Mouse (Mus musculus): ENCODE data around the gene Pax7.
A peak's percentile ranks its signal among the peaks of the same experiment; 100 is the strongest.

The Pax7 gene

DNA sequence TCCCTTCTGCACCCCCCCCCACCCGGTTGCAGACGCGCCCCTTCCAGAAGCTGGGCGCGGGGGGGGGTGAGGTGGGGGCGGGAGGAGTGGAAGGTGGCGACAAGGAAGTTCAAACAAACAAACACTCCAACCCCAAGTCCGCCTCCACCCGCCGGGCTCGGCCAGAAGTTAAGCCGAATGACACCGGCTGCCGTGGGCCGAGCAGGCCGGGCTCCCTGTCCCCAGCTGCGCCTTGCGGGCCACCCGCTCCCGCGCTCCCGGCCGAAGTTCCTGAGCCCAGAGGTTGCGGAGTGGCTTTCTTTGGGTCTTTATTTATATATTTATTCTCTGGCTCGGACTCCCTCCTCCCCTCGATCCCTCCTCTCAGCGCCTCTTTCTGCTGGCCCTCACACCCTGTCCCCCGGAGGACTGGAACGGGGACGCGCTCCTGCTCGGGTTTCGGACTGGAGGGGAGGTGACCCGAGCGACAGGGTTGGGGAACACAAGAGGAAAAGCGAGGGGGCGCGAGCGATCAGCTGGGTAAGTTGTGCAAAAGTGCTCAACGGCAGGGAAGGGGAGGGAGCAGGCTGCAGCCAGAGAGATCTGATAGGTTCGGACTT is at the start of gene Pax7:
Gene Pax7 (minus strand): TSS at position 493 of the 599 bp plus-strand sequence.
- ATAC-seq (ENCODE audit: insufficient number of reproducible peaks, low FRiP score, low TSS enrichment), result no peak

DNA sequence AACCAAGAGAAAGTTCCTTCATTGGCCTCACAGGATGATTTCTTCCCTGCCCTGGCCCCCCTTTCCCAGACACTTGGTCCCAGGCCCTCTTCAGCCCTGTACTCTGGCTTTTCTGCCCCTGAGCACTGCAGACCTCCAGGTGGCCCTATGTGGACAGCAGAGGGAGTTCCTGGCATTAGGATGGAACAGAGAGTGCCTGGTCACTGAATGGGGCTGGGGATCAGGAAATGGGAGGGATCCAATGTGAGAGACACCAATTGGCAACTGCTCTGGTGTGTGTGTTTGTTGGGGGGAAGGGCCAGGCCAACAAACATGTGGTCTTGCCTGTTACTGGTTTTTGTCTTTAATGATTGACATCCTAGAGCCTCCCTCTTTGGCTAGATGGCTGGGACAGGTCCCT is 48.5 kb upstream of the Pax7 start:
- ATAC-seq (ENCODE audit: insufficient number of reproducible peaks, low FRiP score, low TSS enrichment), result no peak

DNA sequence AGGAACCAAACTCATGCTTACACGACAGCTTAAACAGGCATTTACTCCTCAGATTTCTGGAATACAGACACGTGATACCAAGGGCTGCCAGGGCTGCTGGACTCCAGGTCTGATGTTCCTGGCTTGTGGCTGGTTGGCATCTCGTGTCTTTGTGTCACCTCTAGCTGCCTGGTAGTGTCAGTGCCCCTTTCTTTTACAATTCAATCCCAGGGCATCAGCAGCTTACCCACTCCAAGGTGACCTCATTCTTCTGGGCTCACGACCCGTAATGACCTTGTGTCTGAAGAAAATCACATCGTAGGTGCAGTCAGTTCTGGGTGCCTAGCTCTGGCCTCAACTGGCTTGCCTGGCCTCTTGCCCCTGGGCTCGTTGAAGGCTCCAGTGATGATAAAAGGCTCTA is 46.0 kb upstream of the Pax7 start:
- ATAC-seq (ENCODE audit: insufficient number of reproducible peaks, low FRiP score, low TSS enrichment), result no peak

DNA sequence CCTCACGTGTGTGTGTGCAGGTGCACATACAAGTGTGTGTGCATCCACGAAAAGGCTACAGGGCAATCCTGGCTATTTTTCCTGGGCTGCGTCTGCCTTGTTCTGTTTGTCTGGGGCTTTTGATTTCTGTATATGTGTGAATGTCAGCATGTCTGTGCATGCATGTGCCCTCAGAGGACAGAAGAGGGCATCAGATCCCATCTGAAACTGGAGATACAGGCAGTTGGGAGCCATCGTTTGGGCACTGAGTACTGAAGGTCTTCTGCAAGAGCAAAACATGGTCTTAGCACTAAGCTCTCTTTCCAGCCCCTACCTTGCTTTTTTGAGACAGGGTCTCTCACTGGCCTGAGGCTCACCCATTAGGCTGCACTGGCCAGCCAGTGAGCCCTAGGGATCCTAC is 45.1 kb upstream of the Pax7 start:
- ATAC-seq (ENCODE audit: insufficient number of reproducible peaks, low FRiP score, low TSS enrichment), result no peak

DNA sequence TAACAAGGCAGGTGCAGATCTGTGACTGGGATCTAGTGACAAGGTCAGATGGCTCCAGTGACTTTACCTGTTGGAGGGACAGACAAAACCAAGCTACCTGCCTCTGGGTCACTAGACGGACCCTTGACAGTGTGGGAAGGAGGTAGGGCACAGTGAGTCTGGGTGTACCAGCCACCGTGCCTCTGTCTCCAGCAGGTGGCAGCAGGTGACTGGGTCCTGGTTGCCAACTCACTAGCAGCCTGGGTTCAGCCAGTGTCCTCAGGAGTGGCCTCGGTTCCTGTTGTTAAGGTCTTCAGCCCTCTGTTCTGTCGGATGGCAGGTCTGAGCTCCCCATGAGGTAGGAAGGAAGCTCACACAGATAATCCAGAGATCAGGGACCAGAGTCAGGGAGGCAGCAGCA is 43.9 kb upstream of the Pax7 start:
- ATAC-seq (ENCODE audit: insufficient number of reproducible peaks, low FRiP score, low TSS enrichment), result 0 out of 2 replicates have a peak, but pooled peaks have one; percentile 56

DNA sequence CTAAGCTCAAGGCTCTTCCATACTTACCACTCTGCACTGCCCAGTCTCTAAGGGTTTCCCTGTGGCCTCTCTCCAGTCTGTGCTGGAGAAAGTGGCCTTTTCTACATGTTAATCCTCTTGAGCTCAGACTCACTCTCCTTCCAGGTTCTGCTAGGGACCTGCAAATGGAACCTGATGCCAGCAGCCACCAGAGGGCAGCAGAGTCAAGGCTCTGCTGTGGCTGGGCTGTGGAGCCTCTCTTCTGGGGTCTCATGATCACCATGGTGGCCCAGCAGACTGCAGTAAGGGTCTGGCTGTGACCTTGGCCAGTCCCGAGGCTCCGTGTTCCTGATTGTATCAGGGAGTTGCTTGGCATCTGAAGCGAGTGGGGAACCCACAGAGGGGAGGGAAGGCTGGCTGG is 39.3 kb upstream of the Pax7 start:
- no peak for ATAC-seq (ENCODE audit: insufficient number of reproducible peaks, low FRiP score, low TSS enrichment)

DNA sequence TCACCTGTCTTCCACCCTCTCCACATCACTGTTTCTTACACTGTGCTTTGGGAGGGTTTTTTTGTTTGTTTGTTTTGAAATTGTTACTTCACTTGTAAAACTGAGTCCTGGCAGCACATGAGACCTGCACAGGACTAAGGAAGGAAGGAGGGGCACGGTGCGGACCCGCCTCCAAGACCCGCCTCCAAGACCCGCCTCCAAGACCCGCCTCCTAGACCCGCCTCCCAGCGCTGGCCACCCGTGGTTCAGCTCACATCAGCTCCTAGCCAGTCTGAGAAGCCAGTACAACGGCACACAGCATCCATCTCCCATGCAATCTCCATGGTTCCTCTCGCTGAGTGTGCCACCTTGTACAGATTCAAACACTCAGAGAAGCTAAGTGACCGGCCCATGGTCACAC is 38.4 kb upstream of the Pax7 start:
- no peak for ATAC-seq (ENCODE audit: insufficient number of reproducible peaks, low FRiP score, low TSS enrichment)

DNA sequence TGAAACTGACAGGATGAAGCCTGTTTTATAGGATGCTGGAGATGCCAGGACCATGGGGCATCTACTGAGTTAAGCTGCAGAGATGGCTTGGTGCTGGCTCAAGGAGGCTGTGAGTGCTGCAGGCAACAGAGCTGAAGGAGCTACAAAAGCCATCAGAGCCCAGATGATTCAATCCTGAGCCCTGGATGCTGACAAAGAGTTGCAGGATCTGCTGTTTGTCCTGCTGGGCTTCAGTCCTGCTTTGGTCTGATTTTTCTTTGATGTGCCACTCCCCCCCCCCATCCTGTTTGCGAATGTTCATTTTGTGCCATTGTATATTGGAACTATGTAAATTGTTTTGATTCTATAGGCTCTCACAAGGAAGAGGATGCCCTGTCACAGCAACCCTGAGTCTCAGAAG is 29.9 kb upstream of the Pax7 start:
- ATAC-seq (ENCODE audit: insufficient number of reproducible peaks, low FRiP score, low TSS enrichment), result no peak

DNA sequence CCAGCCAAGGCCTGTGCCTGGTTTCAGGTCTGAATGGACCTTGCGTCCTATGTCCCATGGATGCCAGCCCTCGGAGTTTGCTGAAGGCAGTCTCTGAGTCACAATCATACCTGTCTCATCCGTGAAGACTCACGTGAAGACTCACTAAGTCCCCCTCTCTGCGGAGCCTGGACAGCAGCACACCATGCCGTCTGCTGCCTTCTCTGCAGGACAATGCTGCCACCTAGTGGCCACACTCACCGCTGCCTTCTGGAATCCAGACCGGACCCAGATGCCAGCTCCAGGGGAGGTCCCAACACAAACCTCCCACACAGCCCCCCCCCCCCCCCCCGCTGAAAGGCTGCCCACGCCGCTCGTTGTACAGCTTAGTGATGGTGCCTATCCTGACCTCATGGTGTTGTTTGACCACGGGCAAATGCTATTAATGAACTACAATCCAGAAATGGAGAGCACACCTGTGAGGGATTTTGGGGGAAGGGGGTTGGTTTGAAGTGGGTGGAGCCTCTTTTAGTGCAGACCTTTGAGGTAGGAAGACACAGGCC is 25.4 kb upstream of the Pax7 start:
- peak; percentile 80; the same call in 1 of the 2 replicates for ATAC-seq (ENCODE audit: insufficient number of reproducible peaks, low FRiP score, low TSS enrichment)

DNA sequence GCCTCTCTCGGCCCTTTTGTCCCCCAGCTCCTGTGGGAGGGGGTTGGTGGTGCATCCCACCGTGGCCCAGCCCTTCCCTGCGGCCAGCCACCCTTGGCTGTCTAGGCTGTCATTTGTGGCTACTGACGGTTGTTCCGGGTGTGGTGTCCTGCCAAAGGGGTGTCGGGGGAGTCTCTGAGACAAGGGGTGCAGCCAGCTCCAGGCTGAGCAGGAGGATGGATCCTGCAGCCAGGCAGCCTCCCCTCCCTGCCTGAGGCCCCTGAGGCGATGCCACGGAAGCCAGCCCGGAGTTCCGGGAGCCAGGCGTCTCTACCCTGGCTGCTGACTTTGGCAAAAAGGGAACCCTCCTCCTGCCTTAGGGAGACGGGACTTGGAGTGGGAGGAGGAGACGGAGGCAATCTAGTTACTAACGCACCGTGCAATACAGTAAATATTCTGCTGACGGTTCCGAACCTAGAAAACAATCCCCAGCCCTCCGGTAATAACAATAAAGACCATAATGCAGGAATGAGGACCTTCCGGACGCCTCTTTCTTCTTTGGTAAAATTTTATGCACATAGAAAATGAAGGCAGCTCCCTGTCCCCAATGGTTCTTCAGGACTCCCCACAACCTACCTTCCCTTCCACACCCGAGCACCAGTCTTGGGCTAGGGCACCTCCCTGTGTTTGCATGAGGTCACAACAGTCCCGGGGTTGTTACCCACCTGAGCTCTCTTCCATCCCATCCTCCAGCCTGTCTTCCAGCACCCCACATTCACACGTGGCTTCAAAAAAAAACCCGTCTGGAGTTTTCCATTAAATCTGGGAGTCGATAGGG is 19.1 kb upstream of the Pax7 start:
- ATAC-seq (ENCODE audit: insufficient number of reproducible peaks, low FRiP score, low TSS enrichment), result no peak

DNA sequence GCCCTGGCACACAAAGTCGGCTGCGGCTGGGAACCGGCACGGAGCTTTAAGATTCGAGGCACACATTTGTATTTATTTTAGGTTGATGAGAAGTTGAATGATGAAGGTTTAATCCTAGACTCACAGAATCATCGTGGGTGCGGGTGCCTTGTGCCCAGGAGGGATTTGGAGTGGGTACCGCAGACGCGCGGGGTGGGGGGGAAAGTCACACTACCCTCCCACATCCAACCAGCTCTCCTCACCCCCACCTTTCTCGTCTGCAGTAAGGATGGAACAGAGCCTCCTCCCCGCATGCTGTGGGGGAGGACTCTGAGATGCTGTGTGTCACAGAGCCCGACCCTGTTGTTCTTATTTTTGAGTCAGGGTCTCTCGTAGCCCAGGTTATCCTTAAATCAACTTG is 18.1 kb upstream of the Pax7 start:
- no peak for ATAC-seq (ENCODE audit: insufficient number of reproducible peaks, low FRiP score, low TSS enrichment)

DNA sequence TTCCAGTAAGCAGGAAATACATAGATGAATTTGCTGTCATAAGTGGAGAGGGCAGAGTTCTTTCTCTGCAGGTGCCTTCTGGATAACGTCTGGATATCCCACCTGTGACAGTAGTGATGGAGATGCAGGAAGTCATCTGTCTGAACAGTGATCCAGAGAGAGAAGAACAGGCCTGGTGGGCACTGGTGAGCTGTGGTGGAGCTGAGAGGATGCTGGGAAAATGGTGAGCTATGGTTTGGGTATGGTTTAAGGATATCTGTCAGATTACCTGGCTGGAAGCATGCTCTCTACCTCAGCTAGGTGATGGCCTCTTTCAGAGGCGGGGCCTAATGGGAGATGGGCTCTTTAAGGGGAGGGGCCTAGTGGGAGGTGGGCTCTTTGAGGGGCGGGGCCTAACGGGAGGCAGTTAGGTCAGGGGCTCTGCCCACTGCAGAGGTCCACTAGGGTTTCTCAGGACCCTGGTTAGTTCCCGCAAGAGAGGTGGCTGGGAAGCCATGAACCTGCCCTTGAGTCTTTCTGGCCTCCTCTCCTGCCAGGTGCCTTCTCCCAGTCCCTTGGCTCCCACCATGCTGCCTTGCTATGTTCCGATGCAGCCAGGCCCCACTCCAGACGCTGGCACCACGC is 17.3 kb upstream of the Pax7 start:
- ATAC-seq (ENCODE audit: insufficient number of reproducible peaks, low FRiP score, low TSS enrichment), result no peak

DNA sequence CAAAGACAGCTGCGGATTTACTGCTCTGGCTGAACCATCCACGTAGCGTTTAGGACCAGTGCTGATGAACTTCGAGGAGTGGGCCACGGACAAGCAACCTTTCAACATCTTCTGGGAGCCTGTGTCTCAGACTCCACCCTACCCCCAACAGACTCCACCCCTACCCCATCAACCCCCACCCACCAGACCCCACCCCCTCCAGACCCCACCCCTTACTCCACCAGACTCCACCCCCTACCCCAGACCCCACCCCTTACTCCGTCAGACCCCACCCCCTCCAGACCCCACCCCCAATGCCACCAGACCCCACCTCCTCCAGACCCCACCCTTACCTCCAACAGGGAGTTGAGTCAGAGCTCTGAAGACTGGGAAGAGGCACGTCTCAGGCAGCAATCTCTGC is 10.1 kb upstream of the Pax7 start:
- ATAC-seq (ENCODE audit: insufficient number of reproducible peaks, low FRiP score, low TSS enrichment), result no peak

DNA sequence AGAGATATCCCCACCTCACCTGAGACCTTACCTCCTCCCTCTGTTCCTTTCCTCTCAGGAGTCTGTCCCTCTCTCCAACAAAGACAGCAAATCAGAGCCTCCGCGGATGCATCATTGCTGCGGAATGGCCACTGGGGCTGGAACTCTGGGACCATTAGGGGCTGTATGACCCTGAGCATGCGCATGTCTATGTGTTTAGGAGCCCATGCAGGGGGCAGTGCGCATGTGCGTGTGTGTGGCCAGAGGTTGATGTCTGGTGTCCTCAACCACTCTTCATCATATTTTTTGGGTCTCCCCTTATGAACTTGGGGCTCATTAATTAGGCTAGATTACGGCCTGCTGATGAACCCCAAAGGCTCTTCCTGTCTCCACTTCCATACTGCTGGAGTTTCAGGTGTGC is 9.6 kb upstream of the Pax7 start:
- no peak for ATAC-seq (ENCODE audit: insufficient number of reproducible peaks, low FRiP score, low TSS enrichment)

DNA sequence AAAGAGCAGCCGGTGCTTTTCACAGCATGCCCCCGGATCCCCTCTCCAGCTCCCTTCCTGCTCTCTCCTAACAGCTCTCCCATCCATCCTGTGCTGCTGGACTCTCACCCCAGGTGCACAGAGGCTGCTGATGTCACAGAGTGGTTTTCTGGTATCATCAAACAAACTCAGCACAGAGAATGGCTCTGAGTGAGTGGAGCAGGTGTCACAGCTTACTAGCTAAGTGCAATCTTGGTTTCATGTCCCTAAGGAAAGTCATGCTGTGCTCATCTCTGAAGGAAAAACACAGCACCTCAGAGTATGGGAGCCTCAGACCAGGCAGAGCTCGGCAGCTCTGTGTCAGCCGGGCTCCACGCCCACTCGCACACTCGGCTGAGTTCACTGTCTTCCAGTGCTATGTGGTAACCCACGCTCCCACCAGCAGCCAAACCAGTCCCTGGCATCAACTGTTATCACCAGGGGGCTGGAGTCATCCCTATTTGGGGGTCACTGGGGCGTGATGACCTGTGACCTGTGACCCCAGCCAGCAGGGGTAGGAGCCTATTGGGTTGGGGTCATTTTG is 7.7 kb upstream of the Pax7 start:
- no peak for ATAC-seq (ENCODE audit: insufficient number of reproducible peaks, low FRiP score, low TSS enrichment)

DNA sequence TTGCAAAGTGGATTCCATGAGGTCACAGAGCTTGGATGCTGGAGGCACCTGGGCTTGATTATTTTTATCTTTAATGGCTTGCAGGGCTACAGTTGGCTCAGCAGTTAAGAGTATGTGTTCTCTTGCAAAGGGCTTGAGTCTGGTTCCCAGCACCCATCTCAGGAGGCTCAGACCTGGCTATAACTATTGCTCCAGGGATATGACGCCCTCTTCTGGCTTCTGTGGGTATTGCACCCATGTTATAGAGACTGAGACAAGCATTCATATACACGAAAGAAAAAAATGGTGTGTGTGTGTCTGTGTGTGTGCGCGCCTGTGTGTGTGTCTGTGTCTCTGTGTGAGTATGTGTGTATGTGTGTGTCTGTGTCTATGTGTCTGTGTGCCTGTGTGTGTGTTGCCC is 7.1 kb upstream of the Pax7 start:
- ATAC-seq (ENCODE audit: insufficient number of reproducible peaks, low FRiP score, low TSS enrichment), result no peak

DNA sequence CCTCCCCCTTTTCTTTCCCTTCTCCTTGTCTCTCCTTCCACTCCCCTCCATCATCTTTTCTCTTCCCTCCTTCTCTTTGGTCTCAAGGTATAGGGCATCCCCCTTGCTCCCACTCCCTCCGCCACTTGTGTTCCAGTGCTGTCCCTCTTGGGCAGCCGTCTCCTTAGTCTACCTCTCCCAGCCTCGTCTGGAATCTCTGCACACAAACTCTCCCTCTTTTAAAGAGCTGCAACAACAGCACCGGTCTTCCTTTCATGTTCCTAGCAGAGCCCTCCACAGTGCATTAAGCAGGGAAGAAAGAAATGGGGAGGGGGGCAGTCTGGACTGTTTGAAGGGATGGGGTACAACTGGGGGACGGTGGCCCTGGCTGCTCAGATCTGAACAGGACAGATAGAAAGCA is 3.4 kb upstream of the Pax7 start:
- no peak for ATAC-seq (ENCODE audit: insufficient number of reproducible peaks, low FRiP score, low TSS enrichment)

DNA sequence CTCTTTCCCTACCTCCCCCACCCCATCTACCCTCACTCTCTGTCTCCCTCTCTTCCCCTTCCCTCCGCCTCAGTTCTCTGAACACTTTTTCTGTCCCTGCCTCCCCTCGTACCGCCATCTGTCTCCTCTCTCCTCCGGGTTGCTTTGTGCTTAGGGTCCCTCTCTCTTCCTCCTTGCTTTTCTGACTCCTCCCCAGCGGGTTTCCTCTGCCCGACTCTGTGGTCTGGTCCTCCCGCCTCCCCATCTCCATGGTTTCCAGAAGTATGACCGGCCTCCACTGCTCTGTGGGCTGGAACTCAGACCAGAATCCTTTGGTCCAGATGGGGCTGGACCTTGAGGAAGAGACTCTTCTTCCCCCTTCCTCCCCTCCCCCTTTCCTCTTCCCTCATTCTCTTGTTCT is 2.9 kb upstream of the Pax7 start:
- ATAC-seq (ENCODE audit: insufficient number of reproducible peaks, low FRiP score, low TSS enrichment), result no peak

DNA sequence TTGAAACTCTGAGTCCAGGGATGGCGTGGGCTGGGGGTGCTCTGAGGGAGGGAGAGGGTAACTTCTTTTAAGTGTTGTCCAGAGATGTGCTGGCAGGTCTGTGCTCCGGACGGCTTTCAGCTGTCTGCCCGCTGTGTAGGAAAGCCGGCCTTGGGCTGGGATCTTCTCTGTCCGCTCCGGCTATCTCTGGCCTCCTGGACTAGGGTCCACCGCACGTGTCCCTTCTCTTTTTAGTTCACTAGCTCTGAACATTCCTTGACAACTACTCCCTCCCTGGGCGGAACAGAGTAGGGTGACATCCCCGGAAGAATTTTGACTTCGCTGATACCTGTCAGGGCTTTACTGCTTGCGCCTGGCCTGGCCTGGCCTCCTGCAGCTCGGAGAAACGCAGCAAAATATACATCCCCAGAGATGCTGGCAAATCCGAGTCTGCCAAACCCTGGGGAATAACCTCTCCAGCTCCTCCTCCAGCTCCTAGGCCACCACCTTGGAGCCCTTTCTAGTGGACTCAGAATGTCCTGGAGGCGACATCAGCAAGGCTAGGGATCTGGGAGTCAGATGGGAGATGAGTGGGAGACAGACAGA is 581 bp upstream of the Pax7 start:
- no peak for ATAC-seq (ENCODE audit: insufficient number of reproducible peaks, low FRiP score, low TSS enrichment)

DNA sequence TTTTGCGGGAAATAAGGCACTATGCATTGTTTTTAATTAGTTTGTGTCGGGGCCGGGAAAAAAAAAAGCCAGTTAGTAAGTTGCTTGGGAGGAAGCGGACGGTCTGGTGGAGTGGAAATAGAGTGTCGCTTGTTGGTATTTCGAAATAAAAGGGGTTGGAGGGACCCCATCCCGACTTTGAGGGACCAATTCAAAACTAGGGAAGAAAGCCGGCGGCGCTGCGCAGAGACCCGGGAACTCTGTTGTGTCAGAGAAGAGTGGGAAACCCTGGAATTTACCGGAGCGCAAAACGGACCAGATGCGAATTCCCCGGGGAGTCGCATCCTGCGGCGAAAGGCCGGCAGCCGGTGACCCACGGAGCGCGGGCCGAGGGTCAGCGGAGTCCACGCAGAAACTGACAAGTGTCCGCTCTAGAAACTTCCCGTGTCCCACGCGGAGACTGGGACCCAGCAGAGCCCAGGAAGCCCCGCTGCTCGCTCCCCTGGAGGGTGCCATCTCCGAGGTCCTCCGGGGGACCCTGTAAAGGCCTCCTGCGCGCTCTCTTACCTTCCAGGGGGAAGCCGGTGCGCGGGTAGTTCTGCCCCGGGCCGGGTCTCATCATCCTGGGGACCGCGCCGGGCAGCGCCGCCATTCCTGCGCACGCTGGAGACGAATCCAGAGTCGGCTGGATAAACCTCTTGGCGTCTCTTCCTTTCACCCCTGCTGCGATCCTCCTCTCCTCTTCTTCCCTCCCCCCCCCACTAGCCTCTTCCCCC is 870 bp downstream of the Pax7 start:
- no peak for ATAC-seq (ENCODE audit: insufficient number of reproducible peaks, low FRiP score, low TSS enrichment)
